Mouse (Mus musculus): ENCODE results near the gene Olfr275. TPM values are rescaled to one million over a fixed set of nuclear protein-coding genes. Genes with fewer than 3 reads are reported as not detected.

Olfr275 gene
- total and polyA plus RNA-seq, 3 experiments: not detected

GRCm38 (mm10) chr4:52849039-52849635, 34.7 kb downstream of the Olfr275 start:
- Histone ChIP-seq H3K79me2 (replicated peaks; ENCODE audit: control insufficient read depth, extremely low read depth, insufficient read depth, poor library complexity, severe bottlenecking) (no peaks in the 10 kb centered on the region), H3K9ac (ENCODE audit: insufficient read depth, low read depth) (no peak overlapping the region), H3K27me3 (replicated peaks) (no peaks in the 10 kb centered on the region), H3K4me1 (ENCODE audit: control insufficient read depth in 1 of 2, insufficient read depth in 2 of 2) (no peaks in the 10 kb centered on the region), H3K9me3 (replicated peaks; ENCODE audit: low read length) (no peaks in the 10 kb centered on the region), H3K27ac (ENCODE audit: insufficient read depth, low read depth) (no peak overlapping the region), H3K4me2 (ENCODE audit: insufficient read depth, low read depth, poor library complexity, severe bottlenecking) (no peak overlapping the region), H3K36me3 (replicated peaks in 1 of 2; ENCODE audit: control insufficient read depth in 1 of 2, insufficient read depth in 1 of 2, low read length in 1 of 2) (no peaks in the 10 kb centered on the region), H3K4me3 (replicated peaks in 1 of 3; ENCODE audit: low read depth in 2 of 3, low read length in 2 of 3, poor library complexity in 1 of 3) (no peak overlapping the region)
- in situ Hi-C loops (cut with MboI; ENCODE audit: low pct_ligation_motif_present, low pct_unique_long_range_greater_than_20kb, low sequenced_read_pairs): no loop called here
- dilution Hi-C loops (cut with MboI; ENCODE audit: extremely low pct_ligation_motif_present, extremely low pct_unique_long_range_greater_than_20kb, low sequenced_read_pairs): no loop called here
- no peak for DNase-seq (ENCODE audit: extremely low read depth)
- TF ChIP-seq CTCF (conservative IDR thresholded peaks at IDR 0.05 in 1 of 2, IDR thresholded peaks at IDR 0.05 in 1 of 2; ENCODE audit: low read depth in 2 of 2, low read length in 2 of 2) (no peak), POLR2A (IDR thresholded peaks at IDR 0.05; ENCODE audit: low read depth, low read length) (no peak), EP300 (IDR thresholded peaks at IDR 0.05; ENCODE audit: low read length) (no peak), JUND (conservative IDR thresholded peaks at IDR 0.05; ENCODE audit: low read depth, low read length) (no peak), UBTF (IDR thresholded peaks at IDR 0.05; ENCODE audit: low read depth, low read length) (no peak), MYC (IDR thresholded peaks at IDR 0.05; ENCODE audit: low read depth, low read length) (no peak), ZKSCAN1 (IDR thresholded peaks at IDR 0.05; ENCODE audit: borderline replicate concordance, low read depth, low read length) (no peak), E2F4 (IDR thresholded peaks at IDR 0.05; ENCODE audit: insufficient replicate concordance, low read depth, low read length) (no peak), RCOR1 (conservative IDR thresholded peaks at IDR 0.05; ENCODE audit: low read depth, low read length) (no peak), POLR2AphosphoS2 (IDR thresholded peaks at IDR 0.05; ENCODE audit: low read depth, low read length) (no peak), CHD1 (IDR thresholded peaks at IDR 0.05; ENCODE audit: low read depth, low read length) (no peak), MAX (IDR thresholded peaks at IDR 0.05; ENCODE audit: low read length) (no peak), TBP (conservative IDR thresholded peaks at IDR 0.05; ENCODE audit: low read depth, low read length) (no peak), ZC3H11A (IDR thresholded peaks at IDR 0.05; ENCODE audit: low read depth, low read length) (no peak), CHD2 (IDR thresholded peaks at IDR 0.05; ENCODE audit: low read length) (no peak), HCFC1 (IDR thresholded peaks at IDR 0.05; ENCODE audit: low read depth, low read length) (no peak), SIN3A (IDR thresholded peaks at IDR 0.05; ENCODE audit: low read length) (no peak), MAFK (IDR thresholded peaks at IDR 0.05; ENCODE audit: insufficient replicate concordance, low read length) (no peak)

- Histone ChIP-seq H3K79me2 (replicated peaks; ENCODE audit: control insufficient read depth, extremely low read depth, insufficient read depth, poor library complexity, severe bottlenecking) (no peaks in the 10 kb centered on the region), H3K9me3 (replicated peaks; ENCODE audit: low read length) (no peaks in the 10 kb centered on the region), H3K9ac (ENCODE audit: insufficient read depth, low read depth) (no peak overlapping the region), H3K4me2 (ENCODE audit: insufficient read depth, low read depth, poor library complexity, severe bottlenecking) (no peak overlapping the region), H3K27ac (ENCODE audit: insufficient read depth, low read depth) (no peak overlapping the region), H3K36me3 (replicated peaks in 1 of 2; ENCODE audit: control insufficient read depth in 1 of 2, insufficient read depth in 1 of 2, low read length in 1 of 2) (no peaks in the 10 kb centered on the region), H3K4me3 (replicated peaks in 1 of 3; ENCODE audit: low read depth in 2 of 3, low read length in 2 of 3, poor library complexity in 1 of 3) (no peak overlapping the region), H3K27me3 (replicated peaks) (no peaks in the 10 kb centered on the region), H3K4me1 (ENCODE audit: control insufficient read depth in 1 of 2, insufficient read depth in 2 of 2) (no peaks in the 10 kb centered on the region)
- in situ Hi-C loops (cut with MboI; ENCODE audit: low pct_ligation_motif_present, low pct_unique_long_range_greater_than_20kb, low sequenced_read_pairs) (no loop called here), dilution Hi-C loops (cut with MboI; ENCODE audit: extremely low pct_ligation_motif_present, extremely low pct_unique_long_range_greater_than_20kb, low sequenced_read_pairs) (no loop called here)
- TF ChIP-seq MXI1 (IDR thresholded peaks at IDR 0.05; ENCODE audit: low read depth, low read length): no peak
- no peak for TF ChIP-seq UBTF (IDR thresholded peaks at IDR 0.05; ENCODE audit: low read depth, low read length)
- no peak for TF ChIP-seq TCF12 (IDR thresholded peaks at IDR 0.05; ENCODE audit: low read depth, low read length)
- TF ChIP-seq POLR2AphosphoS2 (IDR thresholded peaks at IDR 0.05; ENCODE audit: low read depth, low read length): no peak
- TF ChIP-seq POLR2A (IDR thresholded peaks at IDR 0.05; ENCODE audit: low read depth, low read length): no peak
- no peak for TF ChIP-seq ELF1 (IDR thresholded peaks at IDR 0.05; ENCODE audit: low read depth, low read length)
- no peak for TF ChIP-seq ZNF384 (IDR thresholded peaks at IDR 0.05; ENCODE audit: low read depth, low read length)
- no peak for TF ChIP-seq MYC (IDR thresholded peaks at IDR 0.05; ENCODE audit: low read depth, low read length)
- no peak for TF ChIP-seq KAT2A (IDR thresholded peaks at IDR 0.05; ENCODE audit: insufficient replicate concordance, low read length)
- TF ChIP-seq RAD21 (IDR thresholded peaks at IDR 0.05; ENCODE audit: low read depth, low read length): no peak
- no peak for TF ChIP-seq BHLHE40 (IDR thresholded peaks at IDR 0.05; ENCODE audit: low read depth, low read length)
- TF ChIP-seq HCFC1 (IDR thresholded peaks at IDR 0.05; ENCODE audit: low read depth, low read length): no peak
- no peak for TF ChIP-seq USF2 (conservative IDR thresholded peaks at IDR 0.05; ENCODE audit: low read depth, low read length)
- no peak for TF ChIP-seq PAX5 (IDR thresholded peaks at IDR 0.05; ENCODE audit: low read length)
- TF ChIP-seq JUN (IDR thresholded peaks at IDR 0.05; ENCODE audit: insufficient read depth, low read depth, low read length): no peak
- no peak for DNase-seq (ENCODE audit: extremely low read depth)
Observed at GRCm38 (mm10) chr4:52849672-52850071, 35.3 kb downstream of the Olfr275 start.

Data from CH12.LX (cell line).